In genomic region chr11:79018954-79019704, GRCm38 (mm10) we compare ENCODE assay signal across 9 mouse cellular contexts. TPM values are rescaled to one million over a fixed set of nuclear protein-coding genes. Genes with fewer than 3 reads are reported as not detected.
DNase-seq lines count a peak whose midpoint lies in the region; ATAC-seq and TF ChIP-seq lines count a peak whose summit lies in the region.
"Had no signal": no experiment of that assay in that cellular context is flagged by ENCODE, and none has a peak within 500 bp of the region (broad histone marks: within the 10 kb centered on the region; RNA-seq: fewer than 3 reads in every experiment).

No protein-coding gene starts in this region.

- no peaks in the 10 kb centered on the region for H3K27me3 ChIP-seq in spleen, adult 2 months (ENCODE audit: control insufficient read depth, insufficient read depth, low read length)
- H3K27me3 ChIP-seq: megakaryocyte, embryonic 14.5 days had no signal

- TF ChIP-seq CTCF in spleen, adult 2 months (IDR thresholded peaks at IDR 0.05; ENCODE audit: extremely low read depth, insufficient read depth, insufficient read length, insufficient replicate concordance) = peak; percentile 76

- peak; percentile 80 for DNase-seq in gastrocnemius, adult 18-20 months (ENCODE audit: low spot score)
- no peak for DNase-seq in gastrocnemius, postnatal 25 days
- peak; percentile 64 for DNase-seq in MN1 (ENCODE audit: low spot score)
- peak; percentile 58 for DNase-seq in cerebellum, adult 9-10 months
- peak; percentile 72 for DNase-seq in gastrocnemius, postnatal 14 days
- DNase-seq in layer of hippocampus, postnatal 14 days (ENCODE audit: low spot score in 2 of 2) = peak; percentile 59 to 63
- DNase-seq in spleen, adult 2 months (ENCODE audit: low read depth in 1 of 2, low spot score in 2 of 2) = peak; percentile 57 to 78

- peaks cover 2% of the 10 kb centered on the region; the same call in 1 of the 2 replicates for H3K36me3 ChIP-seq in spleen, adult 2 months (ENCODE audit: control insufficient read depth, insufficient read depth, low read length)

- no peak overlapping the region for H3K27ac ChIP-seq in spleen, adult 2 months (ENCODE audit: insufficient read depth, low read length)

- H3K4me1 ChIP-seq in spleen, adult 2 months (ENCODE audit: control insufficient read depth, insufficient read depth, insufficient read length) = peaks cover 18% of the 10 kb centered on the region; the same call in 1 of the 2 replicates

- TF ChIP-seq POLR2A in spleen, adult 2 months (IDR thresholded peaks at IDR 0.05; ENCODE audit: low read depth, low read length) = no peak

- no peak overlapping the region for H3K4me3 ChIP-seq in spleen, adult 2 months (ENCODE audit: extremely low read depth, insufficient read depth, insufficient read length)
- H3K4me3 ChIP-seq: megakaryocyte, embryonic 14.5 days had no signal

- 49% methylated on average over 11 of the region's 11 CpGs for WGBS in spleen, adult 2 months

- ATAC-seq in megakaryocyte, adult 5-6 weeks (ENCODE audit: poor library complexity, severe bottlenecking) = peak; percentile 56

- intact Hi-C loops in gastrocnemius, postnatal 14 days (cut with DNase I; ENCODE audit: low total_unique reads) = loop anchor here (5.0 kb wide), 1 partner anchor 52 kb away; no protein-coding TSS in a partner anchor

RNA-seq across cellular contexts. Expression of gene Lgals9, which starts 34.4 kb away (rescaled TPM):
- 1 to 10 TPM; 6.0 to 9.3 TPM for total RNA-seq in gastrocnemius, adult 18-20 months (2021)
- total RNA-seq in gastrocnemius, postnatal 25 days (2021) = 1 to 10 TPM; 9.7 to 9.8 TPM
- 10 to 100 TPM; 18.7 to 19.8 TPM for total RNA-seq in gastrocnemius, postnatal 14 days (2021)
- 1 to 10 TPM; 7.2 to 7.4 TPM for total RNA-seq in layer of hippocampus, postnatal 14 days (2021)
- 218 and 231 TPM in 2 replicates for total RNA-seq in megakaryocyte, adult 5-6 weeks (2015)
- total RNA-seq in megakaryocyte, adult 5-6 weeks (2017) = 40.4 and 48.1 TPM in 2 replicates
- 103 and 113 TPM in 2 replicates for polyA plus RNA-seq in spleen, adult 2 months (2012; rRNA removed)
